Mouse (Mus musculus): ENCODE measurements around the gene Gm10271.

DNA sequence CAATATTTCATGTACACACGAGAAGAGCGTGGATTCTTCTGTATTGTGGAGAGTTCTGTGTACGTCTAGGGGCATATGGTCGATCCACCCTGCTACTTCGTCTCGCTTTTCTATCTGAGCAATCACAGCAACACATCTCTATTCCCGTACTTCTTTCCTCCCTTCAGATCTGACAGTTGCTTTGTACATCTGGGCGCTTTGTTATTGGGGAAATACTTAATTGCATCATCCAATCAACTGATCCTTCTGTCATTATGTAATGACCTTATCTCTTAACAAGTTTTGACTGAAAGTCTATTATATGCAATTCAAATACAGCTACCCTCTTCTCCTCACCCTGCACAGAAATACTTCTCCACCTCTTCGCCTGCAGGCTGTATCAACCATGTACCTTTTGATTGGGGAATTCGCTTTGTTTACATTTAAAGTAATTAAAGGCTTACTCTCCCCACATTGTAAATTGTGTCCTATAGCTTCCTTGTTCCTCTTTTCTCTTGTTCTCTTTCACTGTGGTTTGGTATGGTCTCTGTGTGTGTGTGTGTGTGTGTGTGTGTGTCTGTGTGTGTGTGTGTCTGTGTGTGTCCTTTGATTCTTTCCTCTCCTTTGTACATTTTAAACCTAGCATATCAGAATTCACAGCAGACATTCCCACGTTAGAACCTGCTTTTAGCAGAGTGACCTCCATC is 45.8 kb downstream of the Gm10271 start:
- TF ChIP-seq CTCF (IDR thresholded peaks at IDR 0.05; ENCODE audit: insufficient read depth, low read length) (no peak), POLR2A (IDR thresholded peaks at IDR 0.05; ENCODE audit: borderline replicate concordance, extremely low read depth, low read depth, low read length) (no peak)

Measured in lung, adult 2 months (tissue).